ENCODE assay signal across 23 mouse cellular contexts in genomic region chr9:76455703-76456102, GRCm38 (mm10).
A peak's percentile ranks its signal among the peaks of the same experiment; 100 is the strongest.
DNase-seq lines count a peak whose midpoint lies in the region; ATAC-seq and TF ChIP-seq lines count a peak whose summit lies in the region.
"Had no signal": no experiment of that assay in that cellular context is flagged by ENCODE, and none has a peak within 500 bp of the region (broad histone marks: within the 10 kb centered on the region; RNA-seq: fewer than 3 reads in every experiment).

No protein-coding gene starts in this region.

- ATAC-seq in heart, postnatal 0 days (ENCODE audit: insufficient read depth, low read depth), result no peak
- ATAC-seq: CD4-positive, CD25-positive, alpha-beta regulatory T cell, adult 4 months; forebrain, embryonic 13.5 days; forebrain, embryonic 16.5 days; hindbrain, postnatal 0 days; inflammation-experienced regulatory T-cells, adult 6 months had no signal

- intact Hi-C loops in heart, postnatal 14 days (cut with DNase I), result no loop called here

- 28% methylated on average over 3 of the region's 3 CpGs for WGBS in heart, postnatal 0 days

- H3K36me3 ChIP-seq in heart, postnatal 0 days (replicated peaks; ENCODE audit: control insufficient read depth, insufficient read depth, low read length), result no peaks in the 10 kb centered on the region
- H3K36me3 ChIP-seq: forebrain, embryonic 10.5 days had no signal

- H3K4me2 ChIP-seq in heart, postnatal 0 days (ENCODE audit: low read depth, low read length), result no peak overlapping the region
- H3K4me2 ChIP-seq: forebrain, embryonic 13.5 days; heart, embryonic 11.5 days; hindbrain, embryonic 14.5 days had no signal

- peak; percentile 13 for DNase-seq in heart, postnatal 0 days (ENCODE audit: low spot score)
- DNase-seq in heart, postnatal 14 days, result no peak
- DNase-seq in right cerebral cortex, adult 2 months (ENCODE audit: low spot score in 2 of 2), result peak; percentile 3 to 18
- DNase-seq in right cerebral cortex, postnatal 4 days, result no peak
- peak; percentile 10 for DNase-seq in telencephalon, adult 2 months (ENCODE audit: low read depth, low spot score)
- no peak for DNase-seq in adrenal gland, postnatal 25 days
- DNase-seq: adrenal gland, adult 2 months; adrenal gland, postnatal 14 days; cerebellum, adult 18-20 months; cerebellum, adult 9-10 months; cerebellum, postnatal 14 days; gastrocnemius, adult 2 months; gastrocnemius, postnatal 14 days; heart, adult 11 months; heart, postnatal 4 days had no signal

- no peaks in the 10 kb centered on the region for H3K27me3 ChIP-seq in heart, postnatal 0 days (ENCODE audit: control insufficient read depth, insufficient read depth, low read length)
- H3K27me3 ChIP-seq: forebrain, embryonic 13.5 days had no signal

- H3K9me3 ChIP-seq in heart, postnatal 0 days (replicated peaks; ENCODE audit: control insufficient read depth, low read length), result no peaks in the 10 kb centered on the region
- H3K9me3 ChIP-seq: forebrain, embryonic 10.5 days; forebrain, embryonic 13.5 days had no signal

- H3K4me3 ChIP-seq in heart, postnatal 0 days (ENCODE audit: low read depth, low read length), result no peak overlapping the region
- H3K4me3 ChIP-seq: forebrain, embryonic 10.5 days; forebrain, embryonic 13.5 days; gastrocnemius, adult 2 months had no signal

- no peak for TF ChIP-seq EP300 in heart, postnatal 0 days (IDR thresholded peaks at IDR 0.05; ENCODE audit: low read depth)

- no peak for TF ChIP-seq CTCF in heart, postnatal 0 days (IDR thresholded peaks at IDR 0.05; ENCODE audit: low read depth)

- H3K9ac ChIP-seq in heart, postnatal 0 days (replicated peaks; ENCODE audit: low read depth, low read length), result no peak overlapping the region
- H3K9ac ChIP-seq: forebrain, embryonic 13.5 days; hindbrain, embryonic 14.5 days had no signal

- no peak overlapping the region for H3K27ac ChIP-seq in heart, postnatal 0 days (ENCODE audit: low read depth)
- H3K27ac ChIP-seq: forebrain, embryonic 10.5 days; forebrain, embryonic 13.5 days; gastrocnemius, adult 2 months; hindbrain, embryonic 14.5 days; hindbrain, postnatal 0 days had no signal

- H3K4me1 ChIP-seq in heart, postnatal 0 days (ENCODE audit: control insufficient read depth, insufficient read depth), result no peaks in the 10 kb centered on the region
- H3K4me1 ChIP-seq: forebrain, embryonic 10.5 days; forebrain, embryonic 13.5 days had no signal

Comparison
In these comparisons a context has a peak if more than half of its experiments do, and no peak if none do; other contexts are left out.
1. DNase-seq: peak in heart, postnatal 0 days (single experiment), right cerebral cortex, adult 2 months (2 of 2) and telencephalon, adult 2 months (single experiment); none in heart, postnatal 14 days (0 of 2), right cerebral cortex, postnatal 4 days (single experiment) and adrenal gland, postnatal 25 days (single experiment).